Mouse (Mus musculus) left cerebral cortex, adult 11 months (tissue): ENCODE data around the gene Gm11042.

Source experiments
- DNase-seq: peaks from one replicate; pipeline ENCODE4 v3.0.0; 2022; ENCODE audit warnings: low spot score

Gene Gm11042

DNA sequence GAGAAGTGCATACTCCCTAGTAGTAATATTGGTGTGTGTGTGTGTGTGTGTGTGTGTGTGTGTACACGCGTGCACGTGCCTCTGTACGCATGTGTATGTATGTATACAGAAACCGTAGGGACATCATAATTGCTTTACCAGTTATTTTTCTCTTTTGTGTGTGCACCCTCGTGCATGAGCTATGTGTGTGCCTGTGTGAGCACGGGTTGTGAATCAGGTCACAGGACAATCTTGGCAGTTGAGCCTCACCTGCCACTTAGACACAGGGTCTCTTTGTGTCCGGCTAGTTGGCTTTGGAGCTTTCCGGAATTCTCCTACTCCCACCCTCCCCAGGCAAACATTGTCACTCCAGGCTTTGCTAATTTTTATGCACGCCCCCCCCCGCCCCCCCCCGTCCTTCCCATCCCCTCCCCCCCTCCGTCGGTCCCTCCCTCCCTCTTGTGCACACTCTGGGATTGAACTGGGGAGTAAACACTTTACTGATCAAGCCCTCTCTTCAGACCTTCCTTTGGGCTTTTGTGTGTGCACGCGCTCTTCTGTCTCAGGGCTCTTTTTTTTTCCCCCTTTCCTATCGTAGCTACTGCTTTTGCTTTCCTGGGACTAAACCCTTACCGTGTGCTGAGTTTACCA, at the start of gene Gm11042:
Gene Gm11042 (minus strand): TSS at position 51 of the 630 bp plus-strand sequence.
- DNase-seq, result no peak

DNA sequence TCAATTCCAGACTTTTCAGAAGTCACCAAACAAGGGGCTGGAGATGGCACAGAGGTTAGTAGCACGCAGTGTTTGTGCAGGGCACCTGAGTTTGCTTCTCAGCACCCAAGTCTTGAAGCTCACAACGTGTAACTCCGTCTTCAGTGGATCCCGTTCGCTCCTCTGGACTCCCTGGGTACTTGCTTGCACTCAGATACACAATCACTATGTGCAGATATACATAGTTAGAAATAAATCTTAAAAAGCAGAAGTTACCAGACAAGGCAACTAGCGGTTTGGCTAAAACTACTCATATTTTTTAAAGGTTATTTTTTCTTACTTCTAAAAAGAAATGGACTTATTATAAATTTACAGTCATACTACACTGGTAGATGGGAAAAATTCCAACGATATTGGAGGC, 48.3 kb upstream of the Gm11042 start:
- DNase-seq, result no peak

GRCm38 (mm10) chr12:74363076-74363475, 46.9 kb upstream of the Gm11042 start:
- DNase-seq, result peak; percentile 24

- DNase-seq, result no peak
These were observed 46.3 kb upstream of the Gm11042 start for GRCm38 (mm10) chr12:74362453-74362852.

DNA sequence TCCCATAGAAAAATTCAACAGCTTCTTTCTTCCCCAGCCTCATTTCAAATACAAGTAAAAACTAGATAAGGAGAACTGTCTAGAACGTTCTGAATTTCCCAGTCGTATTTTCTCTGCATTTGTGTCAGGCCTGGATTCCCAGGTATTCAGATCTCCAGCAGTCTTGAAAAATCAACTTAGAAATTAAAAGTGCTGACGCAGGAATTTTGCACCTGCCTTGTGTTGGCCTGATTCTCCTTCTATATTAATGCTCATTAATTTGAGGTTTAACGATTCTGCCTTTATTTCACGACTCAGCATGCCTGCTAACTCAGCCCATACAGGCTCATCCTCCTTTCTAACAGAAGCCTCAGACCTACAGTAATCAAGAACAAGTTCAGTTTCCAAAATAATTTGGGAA, 43.6 kb upstream of the Gm11042 start:
- no peak for DNase-seq

DNA sequence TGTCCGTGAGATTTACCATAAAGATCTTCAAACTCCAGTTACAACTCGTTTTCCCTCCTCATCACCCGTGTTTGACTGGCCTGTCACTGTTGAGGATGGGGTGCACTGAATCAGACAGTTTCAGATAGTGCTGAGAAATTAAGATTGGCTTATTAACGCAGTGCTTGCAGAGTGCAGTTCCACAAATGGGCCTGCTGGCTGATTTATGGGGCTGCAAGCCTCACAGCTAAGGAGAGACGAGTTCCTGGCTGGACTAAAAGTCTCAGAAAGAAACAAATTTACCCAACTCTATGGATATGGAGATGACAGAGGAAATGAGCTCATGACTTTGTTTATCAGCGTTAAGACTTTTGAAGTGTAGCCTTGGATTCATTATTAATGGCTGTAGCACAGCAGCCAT, 41.6 kb upstream of the Gm11042 start:
- DNase-seq, result no peak

GRCm38 (mm10) chr12:74342720-74343119, 26.5 kb upstream of the Gm11042 start:
- no peak for DNase-seq

DNA sequence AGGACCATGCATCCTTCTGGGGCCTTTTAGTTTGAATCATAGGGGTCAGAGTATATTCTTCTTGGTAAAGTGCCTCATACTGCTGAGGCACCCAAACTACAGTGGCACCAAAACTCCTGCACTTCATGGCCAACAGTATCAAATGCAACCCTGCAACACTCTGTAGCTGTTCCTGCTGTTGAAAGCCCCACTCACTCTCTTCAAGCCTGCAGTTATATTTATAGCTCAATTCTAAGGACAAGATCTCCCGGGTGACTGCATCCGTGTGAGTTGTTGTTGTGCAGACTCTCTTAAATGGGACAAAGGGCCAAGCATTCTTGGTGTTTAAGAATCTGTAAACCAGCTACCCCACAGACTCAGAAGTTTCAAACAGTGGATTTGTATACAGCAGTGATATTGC, 23.9 kb upstream of the Gm11042 start:
- no peak for DNase-seq

GRCm38 (mm10) chr12:74333706-74334105, 17.5 kb upstream of the Gm11042 start:
- DNase-seq, result no peak

DNA sequence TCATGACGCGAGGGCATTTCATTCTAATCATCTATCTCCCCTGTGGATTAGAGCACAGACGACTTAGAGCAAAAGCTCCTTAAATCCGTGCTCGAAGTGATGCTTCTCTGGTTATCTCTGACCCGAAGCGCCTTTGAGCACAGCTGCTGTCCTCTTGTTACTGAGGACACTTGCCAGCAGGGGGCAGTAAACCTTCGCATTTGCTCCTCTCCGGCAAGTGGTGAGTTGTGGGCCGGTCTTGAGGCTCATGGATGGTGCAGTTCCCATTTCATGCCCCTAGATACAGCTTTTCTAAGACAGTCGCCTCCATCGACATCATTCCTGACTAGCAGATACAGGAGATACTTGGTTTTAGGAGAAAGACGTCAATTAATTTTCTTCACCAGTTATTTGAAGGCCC, 16.8 kb upstream of the Gm11042 start:
- peak; percentile 73 for DNase-seq

GRCm38 (mm10) chr12:74329759-74330158, 13.6 kb upstream of the Gm11042 start:
- no peak for DNase-seq

GRCm38 (mm10) chr12:74326644-74327043, 10.4 kb upstream of the Gm11042 start:
- no peak for DNase-seq

GRCm38 (mm10) chr12:74321981-74322380, 5.8 kb upstream of the Gm11042 start:
- DNase-seq, result no peak

GRCm38 (mm10) chr12:74320318-74320717, 4.1 kb upstream of the Gm11042 start:
- DNase-seq, result no peak

- DNase-seq, result peak; percentile 67
These were observed 980 bp upstream of the Gm11042 start for GRCm38 (mm10) chr12:74316989-74317759.

DNA sequence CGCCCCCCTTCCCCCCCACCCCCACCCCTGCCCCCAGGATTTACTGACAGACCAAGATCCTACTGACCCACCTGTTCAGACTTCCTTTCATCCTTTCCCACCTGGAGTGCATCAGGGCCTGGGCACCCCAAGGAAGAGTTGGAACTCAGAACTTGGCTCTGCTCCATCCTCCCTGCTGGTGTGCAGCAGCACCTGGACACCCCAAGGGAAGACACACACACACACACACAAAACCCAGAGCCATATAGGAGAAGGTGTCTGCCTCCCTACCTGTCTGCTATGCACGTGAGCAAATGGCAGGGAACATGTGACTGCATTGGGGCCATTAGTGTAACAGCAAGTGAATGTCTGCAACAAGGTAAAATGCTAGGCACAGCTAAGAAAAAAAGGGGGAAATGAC, 973 bp downstream of the Gm11042 start:
- DNase-seq, result no peak

DNA sequence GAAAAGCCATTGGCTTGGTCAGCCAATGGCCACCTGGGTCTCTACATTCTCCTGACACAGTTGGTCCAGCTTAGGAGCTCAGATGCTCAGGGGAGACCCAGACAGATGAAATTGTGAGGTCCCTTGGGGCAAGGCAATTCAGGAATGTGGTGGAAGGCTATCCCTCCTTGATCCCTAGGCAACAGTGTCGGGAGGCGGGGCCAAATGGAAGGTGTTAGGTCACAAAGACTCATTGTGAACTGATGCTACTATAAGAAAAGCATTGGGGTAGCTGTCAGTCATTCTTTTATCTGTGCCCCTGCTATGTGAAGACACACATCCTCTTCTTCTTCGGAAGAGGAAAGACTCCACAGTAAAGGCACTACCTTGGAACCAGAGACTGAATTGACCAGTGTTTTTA, 3.6 kb downstream of the Gm11042 start:
- DNase-seq, result no peak

- no peak for DNase-seq
These were observed 12.5 kb downstream of the Gm11042 start for GRCm38 (mm10) chr12:74303418-74304294.

DNA sequence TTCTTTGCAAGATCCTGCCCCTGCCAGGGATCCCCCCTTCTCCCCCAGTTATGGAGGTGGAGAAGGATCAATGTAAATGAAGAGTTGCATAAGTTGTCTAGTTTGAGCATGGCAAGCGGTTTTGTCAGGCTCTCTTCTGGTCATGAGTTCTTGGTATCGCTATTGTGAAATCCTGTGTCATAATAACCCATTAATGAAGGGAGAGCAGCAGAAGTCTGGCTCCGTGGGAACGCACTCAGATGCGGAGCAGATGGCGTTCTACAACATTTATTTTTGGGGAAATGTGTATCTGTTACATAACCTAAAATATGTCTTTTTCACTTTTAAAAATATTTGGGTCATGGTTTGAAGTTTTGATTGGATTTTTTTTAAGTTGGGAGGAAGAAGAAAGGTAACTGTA, 14.6 kb downstream of the Gm11042 start:
- no peak for DNase-seq

- no peak for DNase-seq
These were observed 19.8 kb downstream of the Gm11042 start for GRCm38 (mm10) chr12:74296374-74296773.

DNA sequence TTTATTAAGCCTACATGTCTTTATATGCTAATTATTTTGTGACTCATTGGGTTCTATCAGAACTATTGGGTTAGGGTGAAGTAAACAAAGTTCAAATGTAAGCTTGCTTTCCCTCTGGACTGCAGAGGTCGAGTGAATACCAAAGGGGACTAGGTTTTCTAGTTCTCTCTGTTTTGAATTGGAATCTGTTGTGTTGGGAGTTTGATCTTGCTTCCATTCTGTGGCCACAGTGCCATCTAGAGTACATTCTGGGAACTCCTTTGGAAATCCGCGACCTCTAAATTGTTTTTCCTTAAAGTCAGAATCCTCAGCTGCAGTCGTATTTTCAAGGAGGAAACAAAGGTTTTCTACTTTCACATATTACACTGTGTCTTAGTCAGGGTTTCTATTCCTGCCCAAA, 22.6 kb downstream of the Gm11042 start:
- no peak for DNase-seq

DNA sequence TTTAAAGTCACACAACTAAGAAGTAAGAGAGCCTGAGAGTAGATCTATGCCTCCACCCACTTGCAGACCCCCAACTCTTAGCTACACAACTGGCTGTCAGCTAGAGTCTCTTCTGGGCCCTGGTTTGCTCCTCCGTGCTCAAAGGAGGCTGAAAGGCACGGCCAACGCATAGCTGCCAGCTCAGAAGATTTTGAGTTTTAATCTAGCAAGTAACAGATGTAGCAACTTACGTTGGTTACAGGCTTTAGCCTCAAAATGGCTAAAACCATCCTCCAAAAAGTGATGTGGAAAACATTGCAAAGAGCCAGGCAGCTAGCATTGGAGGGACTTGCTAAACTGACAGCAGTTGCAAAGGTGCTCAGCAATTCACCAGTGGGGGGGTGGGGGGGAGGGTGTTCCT, 25.2 kb downstream of the Gm11042 start:
- no peak for DNase-seq

GRCm38 (mm10) chr12:74284685-74285054, 31.5 kb downstream of the Gm11042 start:
- no peak for DNase-seq
